Mouse (Mus musculus): Measurements from ENCODE around the gene Zfp219. TPM values are rescaled to one million over a fixed set of nuclear protein-coding genes. Genes with fewer than 3 reads are reported as not detected.
"Not testable (repeated sequence)": the region's sequence is repeated elsewhere in the genome, so short reads cannot be mapped to it uniquely, and the experiment has no call there.

The Zfp219 gene
- polyA plus RNA-seq (2012; rRNA removed) = 31.0 and 46.5 TPM in 2 replicates

DNA sequence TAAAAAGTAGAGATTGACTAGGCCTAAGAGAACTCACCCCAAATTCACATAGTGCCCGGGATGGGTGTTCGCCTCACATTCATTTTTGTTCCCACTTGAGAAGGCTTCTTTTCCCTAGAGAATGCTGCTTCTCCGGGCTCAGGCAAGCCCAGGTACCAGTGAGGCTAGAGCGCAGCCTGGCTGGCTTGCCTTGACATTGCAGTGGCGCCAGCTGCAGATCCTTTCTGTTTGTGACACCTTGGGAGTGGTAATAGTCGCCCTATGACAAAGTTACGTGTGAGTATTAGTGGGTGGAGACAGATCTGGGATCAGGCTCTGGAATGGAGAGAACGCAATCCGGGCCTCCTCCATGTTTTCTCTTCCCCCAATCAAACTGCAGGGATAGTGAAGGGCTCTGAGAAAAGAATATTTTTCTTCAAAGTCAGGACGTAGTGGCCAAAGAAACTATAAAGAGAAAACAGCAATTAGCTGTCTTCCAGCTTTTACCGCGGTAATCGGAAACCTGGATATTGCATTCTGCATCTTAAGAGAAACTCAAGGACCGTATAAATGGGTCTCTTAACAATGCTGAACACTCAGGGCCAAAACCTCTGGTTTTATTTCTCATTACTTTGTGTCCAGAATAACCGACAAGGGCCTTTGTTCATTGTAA is at the start of gene Zfp219:
Gene Zfp219 (minus strand): TSS at position 248 of the 652 bp plus-strand sequence.
- H3K27ac ChIP-seq (ENCODE audit: insufficient read depth, low read length) = peak within 1 kb of the TSS; percentile 94
- H3K27me3 ChIP-seq (ENCODE audit: control insufficient read depth, insufficient read depth, low read length) = no peaks in the 10 kb centered on the region
- peak; percentile 38 to 55 for DNase-seq (ENCODE audit: low read depth in 1 of 2, low spot score in 2 of 2)
- peak within 1 kb of the TSS; percentile 84 for H3K4me3 ChIP-seq (ENCODE audit: extremely low read depth, insufficient read depth, insufficient read length)
- WGBS = 23% methylated on average over 15 of the region's 15 CpGs
- TF ChIP-seq POLR2A (IDR thresholded peaks at IDR 0.05; ENCODE audit: low read depth, low read length) = no peak
- TF ChIP-seq CTCF (IDR thresholded peaks at IDR 0.05; ENCODE audit: extremely low read depth, insufficient read depth, insufficient read length, insufficient replicate concordance) = peak; percentile 72; the same call in 1 of the 2 replicates
- peaks cover 16% of the 10 kb centered on the region; the same call in 1 of the 2 replicates for H3K4me1 ChIP-seq (ENCODE audit: control insufficient read depth, insufficient read depth, insufficient read length)
- H3K36me3 ChIP-seq (ENCODE audit: control insufficient read depth, insufficient read depth, low read length) = no peaks in the 10 kb centered on the region

DNA sequence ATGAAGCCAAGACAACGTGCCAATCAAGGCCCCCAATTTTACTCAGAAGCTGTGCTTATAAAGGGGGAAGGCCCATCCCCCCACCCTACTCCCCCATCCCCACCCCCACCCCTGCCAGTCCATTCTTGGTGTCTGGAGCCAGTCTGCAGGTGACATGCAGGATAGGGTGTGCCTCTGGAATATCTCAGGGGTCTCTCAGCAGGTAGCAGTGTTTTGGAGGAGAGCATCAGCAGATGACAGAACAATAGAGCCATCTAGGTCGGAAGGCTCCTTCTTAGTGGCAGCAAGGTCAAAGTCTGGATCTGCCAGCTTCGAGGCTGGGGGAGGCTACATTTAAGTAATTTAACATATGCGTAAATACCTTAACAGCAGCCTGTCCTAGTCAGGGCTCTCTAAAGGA is 45.6 kb upstream of the Zfp219 start:
- Histone ChIP-seq H3K36me3 (ENCODE audit: control insufficient read depth, insufficient read depth, low read length) (no peaks in the 10 kb centered on the region), H3K4me3 (ENCODE audit: extremely low read depth, insufficient read depth, insufficient read length) (no peak overlapping the region), H3K27ac (ENCODE audit: insufficient read depth, low read length) (no peak overlapping the region), H3K4me1 (ENCODE audit: control insufficient read depth, insufficient read depth, insufficient read length) (no peaks in the 10 kb centered on the region), H3K27me3 (ENCODE audit: control insufficient read depth, insufficient read depth, low read length) (no peaks in the 10 kb centered on the region)
- no peak for TF ChIP-seq CTCF (IDR thresholded peaks at IDR 0.05; ENCODE audit: extremely low read depth, insufficient read depth, insufficient read length, insufficient replicate concordance)
- TF ChIP-seq POLR2A (IDR thresholded peaks at IDR 0.05; ENCODE audit: low read depth, low read length) = no peak
- WGBS = 70% methylated on average over 4 of the region's 4 CpGs
- no peak for DNase-seq (ENCODE audit: low read depth in 1 of 2, low spot score in 2 of 2)

DNA sequence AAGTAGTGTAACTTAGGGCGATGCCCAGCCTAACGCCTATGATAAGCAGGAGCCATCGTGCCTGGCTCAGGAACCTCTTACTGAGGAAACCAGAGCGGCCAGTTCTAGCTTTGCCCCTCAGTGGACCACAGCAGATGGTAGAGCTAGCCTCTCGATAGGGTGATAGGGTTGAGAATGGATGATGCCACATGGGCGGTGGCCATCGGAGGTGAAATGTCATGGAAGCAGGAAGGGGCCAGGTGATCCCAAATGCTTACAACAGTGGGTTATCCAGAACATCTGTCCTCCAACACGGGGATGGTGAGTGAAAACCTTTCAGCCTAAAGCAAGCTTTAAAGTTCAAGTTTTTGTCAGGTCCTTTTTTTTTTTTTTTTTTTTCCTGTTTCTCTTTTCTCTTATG is 41.3 kb upstream of the Zfp219 start:
- Histone ChIP-seq H3K36me3 (ENCODE audit: control insufficient read depth, insufficient read depth, low read length) (no peaks in the 10 kb centered on the region), H3K27ac (ENCODE audit: insufficient read depth, low read length) (no peak overlapping the region), H3K4me3 (ENCODE audit: extremely low read depth, insufficient read depth, insufficient read length) (no peak overlapping the region), H3K4me1 (ENCODE audit: control insufficient read depth, insufficient read depth, insufficient read length) (no peaks in the 10 kb centered on the region), H3K27me3 (ENCODE audit: control insufficient read depth, insufficient read depth, low read length) (no peaks in the 10 kb centered on the region)
- TF ChIP-seq POLR2A (IDR thresholded peaks at IDR 0.05; ENCODE audit: low read depth, low read length) = no peak
- no peak for TF ChIP-seq CTCF (IDR thresholded peaks at IDR 0.05; ENCODE audit: extremely low read depth, insufficient read depth, insufficient read length, insufficient replicate concordance)
- WGBS = 84% methylated on average over 8 of the region's 8 CpGs
- no peak for DNase-seq (ENCODE audit: low read depth in 1 of 2, low spot score in 2 of 2)

DNA sequence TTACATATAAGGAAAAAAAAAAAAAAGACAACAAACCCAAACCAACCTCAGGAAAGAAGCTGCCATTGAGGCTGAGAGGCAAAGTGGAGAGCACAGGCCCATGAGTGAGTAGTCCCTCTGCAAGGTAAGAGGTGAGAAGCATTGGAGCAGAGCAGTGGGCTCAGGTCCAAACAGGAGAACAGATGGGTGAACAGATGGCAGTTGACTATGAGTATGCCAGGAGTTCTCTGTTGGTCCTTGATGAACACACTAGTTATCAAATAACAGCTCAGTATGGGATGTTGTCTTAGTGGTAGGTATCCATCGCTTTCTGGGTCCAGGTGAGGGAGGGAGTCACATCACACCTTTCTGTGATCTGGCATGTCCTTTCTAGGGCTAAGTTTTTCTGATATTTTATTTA is 40.3 kb upstream of the Zfp219 start:
- no peaks in the 10 kb centered on the region for H3K36me3 ChIP-seq (ENCODE audit: control insufficient read depth, insufficient read depth, low read length)
- no peak overlapping the region for H3K27ac ChIP-seq (ENCODE audit: insufficient read depth, low read length)
- no peak for DNase-seq (ENCODE audit: low read depth in 1 of 2, low spot score in 2 of 2)
- TF ChIP-seq CTCF (IDR thresholded peaks at IDR 0.05; ENCODE audit: extremely low read depth, insufficient read depth, insufficient read length, insufficient replicate concordance) (no peak), POLR2A (IDR thresholded peaks at IDR 0.05; ENCODE audit: low read depth, low read length) (no peak)
- H3K4me3 ChIP-seq (ENCODE audit: extremely low read depth, insufficient read depth, insufficient read length) = no peak overlapping the region
- no peaks in the 10 kb centered on the region for H3K27me3 ChIP-seq (ENCODE audit: control insufficient read depth, insufficient read depth, low read length)
- no peaks in the 10 kb centered on the region for H3K4me1 ChIP-seq (ENCODE audit: control insufficient read depth, insufficient read depth, insufficient read length)
- 97% methylated on average over 1 of the region's 1 CpGs for WGBS

DNA sequence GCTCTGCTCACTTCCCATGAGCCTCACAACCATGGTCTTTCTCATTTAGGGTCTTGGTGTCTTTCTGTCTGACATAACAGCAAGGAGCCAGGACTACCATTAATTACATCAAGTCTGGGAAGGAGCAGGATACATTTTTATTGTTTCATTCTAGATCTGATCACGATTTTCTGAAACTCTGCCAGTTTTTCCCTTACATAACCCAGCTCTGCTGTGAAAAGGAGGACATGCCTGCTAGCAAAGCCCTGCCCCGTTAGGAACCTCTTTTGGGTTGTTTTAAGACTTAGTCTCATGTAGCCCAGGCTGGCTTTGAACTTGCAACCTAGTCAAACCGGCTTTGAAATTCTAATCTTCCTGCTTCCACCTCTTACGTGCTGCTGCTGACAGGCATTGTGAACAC is 39.4 kb upstream of the Zfp219 start:
- no peaks in the 10 kb centered on the region for H3K27me3 ChIP-seq (ENCODE audit: control insufficient read depth, insufficient read depth, low read length)
- TF ChIP-seq POLR2A (IDR thresholded peaks at IDR 0.05; ENCODE audit: low read depth, low read length) (no peak), CTCF (IDR thresholded peaks at IDR 0.05; ENCODE audit: extremely low read depth, insufficient read depth, insufficient read length, insufficient replicate concordance) (no peak)
- no peaks in the 10 kb centered on the region for H3K4me1 ChIP-seq (ENCODE audit: control insufficient read depth, insufficient read depth, insufficient read length)
- H3K36me3 ChIP-seq (ENCODE audit: control insufficient read depth, insufficient read depth, low read length) = no peaks in the 10 kb centered on the region
- no peak for DNase-seq (ENCODE audit: low read depth in 1 of 2, low spot score in 2 of 2)
- no peak overlapping the region for H3K4me3 ChIP-seq (ENCODE audit: extremely low read depth, insufficient read depth, insufficient read length)
- 64% methylated on average over 4 of the region's 4 CpGs for WGBS
- H3K27ac ChIP-seq (ENCODE audit: insufficient read depth, low read length) = no peak overlapping the region

DNA sequence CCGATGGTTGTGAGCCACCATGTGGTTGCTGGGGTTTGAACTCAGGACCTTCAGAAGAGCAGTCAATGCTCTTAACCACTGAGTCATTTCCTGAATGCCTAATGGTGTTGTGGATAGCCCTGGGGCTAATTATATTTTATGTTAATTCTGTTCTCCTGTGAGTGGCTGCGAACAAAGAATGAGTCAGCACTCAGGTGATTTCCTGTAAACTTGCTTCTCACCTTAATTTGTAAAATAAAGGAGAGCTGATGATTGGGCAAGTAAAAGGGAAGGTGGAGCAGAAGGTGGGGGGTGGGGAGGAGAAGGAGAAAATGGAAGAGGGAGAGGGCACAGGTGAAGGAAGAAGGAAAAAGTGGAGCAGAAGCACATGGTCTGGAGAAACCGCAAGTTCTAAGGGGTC is 32.2 kb upstream of the Zfp219 start:
- H3K27ac ChIP-seq (ENCODE audit: insufficient read depth, low read length); DNase-seq (ENCODE audit: low read depth in 1 of 2, low spot score in 2 of 2); H3K36me3 ChIP-seq (ENCODE audit: control insufficient read depth, insufficient read depth, low read length); H3K27me3 ChIP-seq (ENCODE audit: control insufficient read depth, insufficient read depth, low read length); H3K4me1 ChIP-seq (ENCODE audit: control insufficient read depth, insufficient read depth, insufficient read length); H3K4me3 ChIP-seq (ENCODE audit: extremely low read depth, insufficient read depth, insufficient read length): not testable (repeated sequence)
- 77% methylated on average over 3 of the region's 3 CpGs for WGBS

DNA sequence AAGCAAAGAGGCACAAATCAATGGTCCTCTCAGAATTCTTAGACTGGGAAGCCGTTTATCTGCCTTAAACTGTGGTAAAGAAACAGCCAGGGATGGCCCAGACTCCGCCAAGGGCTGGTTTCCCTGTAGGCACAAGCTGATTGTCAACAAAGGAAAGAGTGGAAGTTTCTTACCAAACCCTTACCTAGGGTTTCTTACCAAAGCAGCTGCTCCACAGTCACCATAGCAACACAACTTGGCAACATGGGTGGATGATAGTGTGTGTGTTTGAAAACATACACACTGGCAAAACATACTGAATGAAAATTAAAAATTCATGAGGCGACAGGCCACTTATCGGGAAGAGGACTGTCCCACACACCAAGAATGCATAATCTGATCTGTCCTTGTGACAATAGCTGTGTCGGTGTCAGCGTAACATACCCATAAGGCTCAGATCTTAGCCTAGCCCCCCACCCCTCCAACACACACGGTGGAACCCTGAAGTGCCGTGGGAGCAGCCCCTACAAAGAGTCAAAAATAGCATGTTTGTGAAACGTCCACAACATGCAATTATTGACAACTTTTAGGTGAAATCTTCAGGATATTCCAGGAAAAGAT is 25.5 kb upstream of the Zfp219 start:
- Histone ChIP-seq H3K4me1 (ENCODE audit: control insufficient read depth, insufficient read depth, insufficient read length) (no peaks in the 10 kb centered on the region), H3K27ac (ENCODE audit: insufficient read depth, low read length) (no peak overlapping the region), H3K27me3 (ENCODE audit: control insufficient read depth, insufficient read depth, low read length) (no peaks in the 10 kb centered on the region), H3K4me3 (ENCODE audit: extremely low read depth, insufficient read depth, insufficient read length) (no peak overlapping the region), H3K36me3 (ENCODE audit: control insufficient read depth, insufficient read depth, low read length) (no peaks in the 10 kb centered on the region)
- TF ChIP-seq POLR2A (IDR thresholded peaks at IDR 0.05; ENCODE audit: low read depth, low read length) (no peak), CTCF (IDR thresholded peaks at IDR 0.05; ENCODE audit: extremely low read depth, insufficient read depth, insufficient read length, insufficient replicate concordance) (no peak)
- WGBS = 89% methylated on average over 9 of the region's 9 CpGs
- DNase-seq (ENCODE audit: low read depth in 1 of 2, low spot score in 2 of 2) = no peak
